Mouse (Mus musculus) CH12.LX (cell line): ENCODE data around the gene Hsdl1. TPM values are rescaled to one million over a fixed set of nuclear protein-coding genes. Genes with fewer than 3 reads are reported as not detected.

Experiments used
- DNase-seq: peaks from one replicate; pipeline ENCODE4 v3.0.0-alpha.2; 2013; ENCODE audit errors: extremely low read depth
- H3K27ac ChIP-seq: 2 replicates; pipeline ENCODE4 v1.5.1; 2012; ENCODE audit warnings: low read depth, mild to moderate bottlenecking, control low read depth, moderate library complexity; ENCODE audit not compliant: insufficient read depth
- H3K27me3 ChIP-seq: replicated peaks from 2 replicates; pipeline ENCODE3; 2012; ENCODE audit warnings: inconsistent platforms
- H3K36me3 ChIP-seq, 2 experiments: replicated peaks in 1 of 2; 2 replicates each; pipeline versions ENCODE3 to v1.6.1; 2012; ENCODE audit warnings: inconsistent platforms in 1 of 2, low read length in 1 of 2, mild to moderate bottlenecking in 1 of 2, mixed read lengths in 1 of 2, moderate library complexity in 1 of 2; ENCODE audit not compliant: control insufficient read depth in 1 of 2, insufficient read depth in 1 of 2
- H3K4me1 ChIP-seq, 2 experiments: 2 replicates each; pipeline ENCODE4 v1.6.1; 2012; ENCODE audit warnings: inconsistent platforms in 1 of 2, moderate library complexity in 1 of 2; ENCODE audit not compliant: insufficient read depth in 2 of 2, control insufficient read depth in 1 of 2
- H3K4me2 ChIP-seq: 2 replicates; pipeline ENCODE4 v1.6.1; 2012; ENCODE audit warnings: low read depth, mild to moderate bottlenecking, control low read depth; ENCODE audit not compliant: poor library complexity, insufficient read depth, severe bottlenecking
- H3K4me3 ChIP-seq, 3 experiments: fragments of 150-350 bp in 1 of 3; sonication (generic) in 1 of 3; replicated peaks in 1 of 3; 2 replicates each; pipeline versions ENCODE3 to v1.5.1; 2011 to 2012; ENCODE audit warnings: low read depth in 2 of 3, low read length in 2 of 3, mild to moderate bottlenecking in 2 of 3, moderate library complexity in 2 of 3, control low read depth in 1 of 3, improper control_type of control experiment in 1 of 3, inconsistent platforms in 1 of 3, mixed read lengths in 1 of 3; ENCODE audit not compliant: poor library complexity in 1 of 3
- H3K79me2 ChIP-seq: replicated peaks from 2 replicates; pipeline ENCODE4 v1.6.1; 2012; ENCODE audit warnings: mild to moderate bottlenecking, moderate library complexity; ENCODE audit not compliant: control insufficient read depth, poor library complexity, insufficient read depth, severe bottlenecking; ENCODE audit errors: extremely low read depth
- H3K9ac ChIP-seq: 2 replicates; pipeline ENCODE4 v1.6.1; 2012; ENCODE audit warnings: low read depth, mild to moderate bottlenecking, control low read depth, moderate library complexity; ENCODE audit not compliant: insufficient read depth
- H3K9me3 ChIP-seq: replicated peaks from 2 replicates; pipeline ENCODE3; 2012; ENCODE audit warnings: low read length, inconsistent platforms, mixed read lengths
- BHLHE40 ChIP-seq: IDR thresholded peaks from 2 replicates; pipeline ENCODE4 v1.6.1; 2011; ENCODE audit warnings: mild to moderate bottlenecking, low read depth, low read length, improper control_type of control experiment
- CHD1 ChIP-seq: IDR thresholded peaks from 2 replicates; pipeline ENCODE4 v1.6.1; 2012; ENCODE audit warnings: low read depth, low read length, improper control_type of control experiment, inconsistent platforms
- CTCF ChIP-seq, 2 experiments: IDR thresholded peaks in 1 of 2; conservative IDR thresholded peaks in 1 of 2; 2 replicates each; pipeline ENCODE4 v1.5.1; 2011 to 2012; ENCODE audit warnings: low read depth in 2 of 2, low read length in 2 of 2, improper control_type of control experiment in 1 of 2, inconsistent platforms in 1 of 2, mild to moderate bottlenecking in 1 of 2, moderate library complexity in 1 of 2
- E2F4 ChIP-seq: IDR thresholded peaks from 2 replicates; pipeline ENCODE4 v1.6.1; 2011; ENCODE audit warnings: low read depth, low read length, improper control_type of control experiment; ENCODE audit not compliant: insufficient replicate concordance
- ELF1 ChIP-seq: IDR thresholded peaks from 2 replicates; pipeline ENCODE4 v1.6.1; 2014; ENCODE audit warnings: low read depth, mild to moderate bottlenecking, inconsistent platforms, low read length, improper control_type of control experiment
- EP300 ChIP-seq: IDR thresholded peaks from 2 replicates; pipeline ENCODE4 v1.6.1; 2011; ENCODE audit warnings: low read length, improper control_type of control experiment
- GABPA ChIP-seq: IDR thresholded peaks from 2 replicates; pipeline ENCODE4 v1.6.1; 2012; ENCODE audit warnings: low read depth, low read length, improper control_type of control experiment, inconsistent platforms; ENCODE audit not compliant: insufficient replicate concordance
- HCFC1 ChIP-seq: IDR thresholded peaks from 2 replicates; pipeline ENCODE4 v1.6.1; 2012; ENCODE audit warnings: low read depth, mild to moderate bottlenecking, inconsistent platforms, low read length, improper control_type of control experiment
- JUND ChIP-seq: conservative IDR thresholded peaks from 2 replicates; pipeline ENCODE4 v1.6.1; 2011; ENCODE audit warnings: low read depth, low read length, improper control_type of control experiment
- MAX ChIP-seq: IDR thresholded peaks from 2 replicates; pipeline ENCODE4 v1.6.1; 2011; ENCODE audit warnings: low read length, improper control_type of control experiment
- MEF2A ChIP-seq: IDR thresholded peaks from 2 replicates; pipeline ENCODE4 v1.6.1; 2014; ENCODE audit warnings: low read depth, mild to moderate bottlenecking, inconsistent platforms, low read length, improper control_type of control experiment, borderline replicate concordance
- MXI1 ChIP-seq: IDR thresholded peaks from 2 replicates; pipeline ENCODE4 v1.6.1; 2011; ENCODE audit warnings: mild to moderate bottlenecking, low read depth, low read length, improper control_type of control experiment
- MYC ChIP-seq: IDR thresholded peaks from 2 replicates; pipeline ENCODE4 v1.6.1; 2011; ENCODE audit warnings: low read depth, mild to moderate bottlenecking, improper control_type of control experiment, low read length
- NRF1 ChIP-seq: IDR thresholded peaks from 2 replicates; pipeline ENCODE4 v1.6.1; 2014; ENCODE audit warnings: low read depth, mild to moderate bottlenecking, inconsistent platforms, low read length, improper control_type of control experiment, moderate library complexity
- POLR2A ChIP-seq: IDR thresholded peaks from 2 replicates; pipeline ENCODE4 v1.6.1; 2011; ENCODE audit warnings: low read depth, mild to moderate bottlenecking, improper control_type of control experiment, low read length
- RAD21 ChIP-seq: IDR thresholded peaks from 2 replicates; pipeline ENCODE4 v1.6.1; 2011; ENCODE audit warnings: low read depth, mild to moderate bottlenecking, low read length, improper control_type of control experiment, moderate library complexity
- RCOR1 ChIP-seq: conservative IDR thresholded peaks from 2 replicates; pipeline ENCODE4 v1.6.1; 2012; ENCODE audit warnings: low read depth, mild to moderate bottlenecking, inconsistent platforms, low read length, improper control_type of control experiment
- TCF12 ChIP-seq: IDR thresholded peaks from 2 replicates; pipeline ENCODE4 v1.6.1; 2014; ENCODE audit warnings: low read depth, mild to moderate bottlenecking, inconsistent platforms, low read length, improper control_type of control experiment
- USF1 ChIP-seq: IDR thresholded peaks from 2 replicates; pipeline ENCODE4 v1.6.1; 2014; ENCODE audit warnings: low read depth, mild to moderate bottlenecking, inconsistent platforms, low read length, improper control_type of control experiment
- USF2 ChIP-seq: conservative IDR thresholded peaks from 2 replicates; pipeline ENCODE4 v1.6.1; 2011; ENCODE audit warnings: low read depth, low read length, improper control_type of control experiment
- ZC3H11A ChIP-seq: IDR thresholded peaks from 2 replicates; pipeline ENCODE4 v1.6.1; 2012; ENCODE audit warnings: low read depth, mild to moderate bottlenecking, inconsistent platforms, low read length, improper control_type of control experiment
- ZKSCAN1 ChIP-seq: IDR thresholded peaks from 2 replicates; pipeline ENCODE4 v1.6.1; 2012; ENCODE audit warnings: low read depth, inconsistent platforms, low read length, improper control_type of control experiment, borderline replicate concordance
- ZNF384 ChIP-seq: IDR thresholded peaks from 2 replicates; pipeline ENCODE4 v1.6.1; 2012; ENCODE audit warnings: low read depth, low read length, improper control_type of control experiment, inconsistent platforms
- dilution Hi-C: fragments of 300-500 bp; cut with MboI; formaldehyde crosslinking; loops from 2 replicates; pipeline ENCODE4 v1.14.3; 2020; ENCODE audit warnings: low sequenced_read_pairs; ENCODE audit not compliant: extremely low pct_unique_long_range_greater_than_20kb, extremely low pct_ligation_motif_present
- in situ Hi-C: fragments of 300-500 bp; cut with MboI; formaldehyde crosslinking; loops from 3 replicates; pipeline ENCODE4 v1.14.3; 2019; ENCODE audit warnings: low sequenced_read_pairs, low pct_ligation_motif_present, low pct_unique_long_range_greater_than_20kb, mixed read lengths
- polyA plus RNA-seq: library from polyadenylated mRNA; unstranded; fragments of >175 nt; gene quantifications from 2 replicates; pipeline ENCODE4 v1.2.1, GENCODE M21; 2012; ENCODE audit warnings: low read depth; ENCODE audit not compliant: insufficient read length
- total RNA-seq, 2 experiments: library from RNA; depleted of rRNA; stranded (reverse); fragments of 300-350 nt in 1 of 2; fragments of >200 nt in 1 of 2; gene quantifications; 2 replicates each; pipeline ENCODE4 v1.2.3; 2012 to 2014

Gene Hsdl1
- total and polyA plus RNA-seq, 3 experiments: 5.7 to 13.6 (median 8.2) TPM

GRCm38 (mm10) chr8:119616811-119617210, 41.8 kb upstream of the Hsdl1 start:
- H3K4me3 ChIP-seq: no peak overlapping the region

GRCm38 (mm10) chr8:119616358-119616757, 41.4 kb upstream of the Hsdl1 start:
- no peak overlapping the region for H3K9ac ChIP-seq
- H3K27ac ChIP-seq: no peak overlapping the region
- H3K79me2 ChIP-seq: no peaks in the 10 kb centered on the region
- peaks cover 80% of the 10 kb centered on the region for H3K27me3 ChIP-seq
- peaks cover 13% of the 10 kb centered on the region in 2 experiments for H3K4me1 ChIP-seq
- H3K4me2 ChIP-seq: peak overlapping the region; percentile 21; the same call in 1 of the 2 replicates
- H3K9me3 ChIP-seq: peaks cover 5% of the 10 kb centered on the region
- in situ Hi-C loops (loop anchor here (5.0 kb wide), 1 partner anchor 179 kb away; no protein-coding TSS in a partner anchor), dilution Hi-C loops (no loop called here)
- H3K36me3 ChIP-seq: no peaks in the 10 kb centered on the region
- no peak overlapping the region for H3K4me3 ChIP-seq
- TF ChIP-seq MAX (no peak), TCF12 (no peak), JUND (no peak), NRF1 (no peak), MYC (no peak), BHLHE40 (no peak)
- DNase-seq: no peak

More at GRCm38 (mm10) chr8:119616811-119617210, 41.8 kb upstream of the Hsdl1 start:
- peaks cover 83% of the 10 kb centered on the region for H3K27me3 ChIP-seq
- H3K9me3 ChIP-seq: peaks cover 5% of the 10 kb centered on the region
- H3K4me2 ChIP-seq: no peak overlapping the region
- H3K9ac ChIP-seq: no peak overlapping the region
- peaks cover 13% of the 10 kb centered on the region in 2 experiments for H3K4me1 ChIP-seq
- H3K27ac ChIP-seq: no peak overlapping the region
- TF ChIP-seq RAD21 (no peak), ELF1 (no peak), ZC3H11A (no peak), CTCF (conservative IDR thresholded peaks at IDR 0.05 in 1 of 2, IDR thresholded peaks at IDR 0.05 in 1 of 2; ENCODE audit: low read depth in 2 of 2, low read length in 2 of 2) (no peak), HCFC1 (no peak), GABPA (no peak), EP300 (no peak), USF2 (no peak), MXI1 (no peak), USF1 (no peak), JUND (no peak), ZKSCAN1 (no peak), POLR2A (no peak), ZNF384 (no peak), MAX (no peak), BHLHE40 (no peak), E2F4 (no peak), MEF2A (no peak), RCOR1 (no peak), CHD1 (no peak)
- in situ Hi-C loops (loop anchor here (5.0 kb wide), 1 partner anchor 180 kb away; no protein-coding TSS in a partner anchor), dilution Hi-C loops (no loop called here)
- H3K79me2 ChIP-seq: no peaks in the 10 kb centered on the region
- no peaks in the 10 kb centered on the region for H3K36me3 ChIP-seq
- DNase-seq: no peak
